Mouse (Mus musculus) central nervous system, embryonic 14 days (tissue): Measurements from ENCODE around the gene Aamp. TPM values are rescaled to one million over a fixed set of nuclear protein-coding genes. Genes with fewer than 3 reads are reported as not detected.

Experiments used
- polyA plus RNA-seq: library from polyadenylated mRNA; depleted of rRNA; stranded (reverse); fragments of >200 nt; gene quantifications from 2 replicates; pipeline ENCODE4 v1.2.3, GENCODE M21; 2012; rRNA removed

Aamp gene
- polyA plus RNA-seq = 170 and 189 TPM in 2 replicates

DNA sequence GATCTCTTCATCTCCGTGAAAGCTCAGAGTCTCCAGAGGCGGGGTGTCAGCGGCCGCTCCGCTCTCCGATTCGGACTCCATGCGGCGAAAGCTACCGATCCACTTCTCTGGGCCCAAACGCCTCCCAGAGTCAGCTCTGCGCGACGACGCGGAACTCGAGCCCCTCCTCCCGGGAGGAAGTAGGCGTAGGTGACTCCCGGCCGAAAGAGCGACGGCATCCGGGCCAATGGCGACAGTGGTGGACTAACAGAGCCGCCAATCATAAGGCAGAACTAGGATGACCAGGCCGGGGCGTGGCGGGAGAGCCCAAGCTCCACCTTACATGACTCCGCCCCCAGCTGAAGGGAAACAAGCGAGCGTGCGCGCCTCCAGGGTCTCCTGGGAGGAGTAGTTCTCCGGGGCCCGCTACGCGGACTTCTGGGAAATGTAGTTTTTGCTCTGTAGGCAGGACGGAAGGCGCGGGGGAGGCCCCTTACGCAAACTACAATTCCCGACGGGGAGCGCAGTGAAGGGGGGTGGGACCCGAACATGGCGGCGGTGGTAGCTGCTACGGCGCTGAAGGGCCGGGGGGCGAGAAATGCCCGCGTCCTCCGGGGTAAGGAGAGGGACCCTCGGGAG, at the start of gene Aamp, which contains the start of gene Pnkd:
TSS of gene Aamp (minus strand) at position 196 of the 618 bp plus-strand sequence.
TSS of gene Pnkd (plus strand) at position 388 of the 618 bp plus-strand sequence.

DNA sequence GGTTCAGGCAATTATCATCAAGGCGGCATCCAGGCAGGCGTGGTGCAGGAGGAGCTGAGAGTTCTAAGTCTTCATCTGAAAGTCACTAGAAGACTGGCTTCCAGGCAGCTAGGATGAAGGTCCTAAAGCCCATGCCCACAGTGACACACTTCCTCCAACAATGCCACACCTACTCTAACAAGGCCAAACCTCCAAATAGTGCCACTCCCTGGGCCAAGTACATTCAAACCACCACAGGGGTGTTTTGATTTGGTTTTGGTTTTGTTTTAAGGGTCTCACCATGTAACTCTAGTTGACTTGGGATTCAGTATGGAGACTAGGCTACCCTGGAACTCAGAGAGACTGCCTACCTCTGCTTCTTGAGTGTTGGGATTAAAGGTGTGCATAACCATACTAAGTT, 21.0 kb upstream of the Aamp start, which contains the start of gene Tmbim1:
TSS of gene Tmbim1 (minus strand) at position 101 of the 400 bp plus-strand sequence.

DNA sequence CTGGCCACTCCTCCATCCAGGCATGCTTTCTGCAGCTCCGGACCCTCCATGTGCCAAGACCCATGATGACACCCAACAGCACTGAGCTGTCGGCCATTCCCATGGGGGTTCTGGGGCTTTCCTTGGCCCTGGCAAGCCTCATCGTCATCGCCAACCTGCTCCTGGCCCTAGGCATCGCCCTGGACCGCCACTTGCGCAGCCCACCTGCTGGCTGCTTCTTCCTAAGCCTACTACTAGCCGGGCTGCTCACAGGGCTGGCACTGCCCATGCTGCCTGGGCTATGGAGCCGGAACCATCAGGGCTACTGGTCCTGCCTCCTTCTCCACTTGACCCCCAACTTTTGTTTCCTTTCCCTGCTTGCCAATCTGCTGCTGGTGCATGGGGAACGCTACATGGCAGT, 6.0 kb downstream of the Aamp start, which contains the start of gene Gpbar1:
TSS of gene Gpbar1 (plus strand) at position 13 of the 400 bp plus-strand sequence.

DNA sequence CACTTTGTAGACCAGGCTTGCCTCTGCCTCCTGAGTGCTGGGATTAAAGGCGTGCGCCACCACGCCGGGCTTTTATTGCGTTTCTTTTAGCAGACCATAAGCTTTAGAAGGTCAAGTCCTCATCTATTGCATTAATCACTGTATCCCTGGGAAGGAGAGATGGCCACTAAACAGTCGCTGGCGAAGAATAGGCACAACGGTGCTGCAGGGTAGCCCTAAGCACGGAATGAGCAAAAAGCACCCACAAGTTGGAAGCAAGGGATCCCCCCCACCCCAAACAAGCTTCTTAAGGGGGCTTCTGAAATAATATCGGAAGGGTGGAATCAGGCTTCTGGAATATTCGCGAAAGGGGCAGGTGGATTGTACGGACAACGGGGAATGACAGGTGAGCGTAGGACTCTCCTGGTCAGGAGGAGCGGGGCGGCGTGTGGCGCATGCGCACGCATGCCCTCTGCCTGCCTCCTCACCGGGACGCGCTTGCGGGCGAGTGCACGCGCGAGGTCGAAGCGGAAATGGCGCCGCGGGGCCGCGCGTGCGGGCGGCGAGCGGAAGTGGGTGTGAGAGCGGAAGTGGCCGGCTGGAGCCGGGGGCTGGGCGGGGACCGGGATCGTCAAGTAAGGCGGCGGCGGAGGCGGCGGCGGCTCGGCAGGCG, 48.5 kb downstream of the Aamp start, which contains the start of gene Arpc2:
TSS of gene Arpc2 (plus strand) at position 147 of the 652 bp plus-strand sequence.

Other genes starting within 250 kb of the Aamp start
- gene Tns1, start 160.3 kb downstream of the Aamp start, polyA plus RNA-seq = 8.3 and 13.0 TPM in 2 replicates
- 0.65 and 0.75 TPM in 2 replicates for gene Rufy4, start 159.2 kb downstream of the Aamp start, polyA plus RNA-seq
- 0.09 and 0.10 TPM in 2 replicates for gene Cxcr2, start 130.7 kb downstream of the Aamp start, polyA plus RNA-seq
- not detected in 2 replicates for gene Cxcr1, start 90.1 kb downstream of the Aamp start, polyA plus RNA-seq
- 200 and 212 TPM in 2 replicates for gene Arpc2, start 48.7 kb downstream of the Aamp start, polyA plus RNA-seq
- gene Gpbar1, start 6.2 kb downstream of the Aamp start, polyA plus RNA-seq = 0.05 and 0.06 TPM in 2 replicates
- 64.7 and 71.0 TPM in 2 replicates for gene Pnkd, start 192 bp upstream of the Aamp start, polyA plus RNA-seq
- gene Tmbim1, start 20.9 kb upstream of the Aamp start, polyA plus RNA-seq = 5.7 and 12.6 TPM in 2 replicates
- 2.4 and 2.7 TPM in 2 replicates for gene Catip, start 77.4 kb upstream of the Aamp start, polyA plus RNA-seq
- gene Slc11a1, start 90.5 kb upstream of the Aamp start, polyA plus RNA-seq = 4.1 and 4.3 TPM in 2 replicates
- 40.5 and 53.6 TPM in 2 replicates for gene Ctdsp1, start 106.8 kb upstream of the Aamp start, polyA plus RNA-seq
- 0.05 and 0.06 TPM in 2 replicates for gene Vil1, start 124.6 kb upstream of the Aamp start, polyA plus RNA-seq
- gene Cnot9, start 221.3 kb upstream of the Aamp start, polyA plus RNA-seq = 50.3 and 54.8 TPM in 2 replicates